Mouse (Mus musculus): ENCODE data around the gene St3gal4. TPM values are rescaled to one million over a fixed set of nuclear protein-coding genes. Genes with fewer than 3 reads are reported as not detected.

Gene St3gal4
- polyA plus RNA-seq, 1 experiment from 2014 or later: 39.2 TPM

DNA sequence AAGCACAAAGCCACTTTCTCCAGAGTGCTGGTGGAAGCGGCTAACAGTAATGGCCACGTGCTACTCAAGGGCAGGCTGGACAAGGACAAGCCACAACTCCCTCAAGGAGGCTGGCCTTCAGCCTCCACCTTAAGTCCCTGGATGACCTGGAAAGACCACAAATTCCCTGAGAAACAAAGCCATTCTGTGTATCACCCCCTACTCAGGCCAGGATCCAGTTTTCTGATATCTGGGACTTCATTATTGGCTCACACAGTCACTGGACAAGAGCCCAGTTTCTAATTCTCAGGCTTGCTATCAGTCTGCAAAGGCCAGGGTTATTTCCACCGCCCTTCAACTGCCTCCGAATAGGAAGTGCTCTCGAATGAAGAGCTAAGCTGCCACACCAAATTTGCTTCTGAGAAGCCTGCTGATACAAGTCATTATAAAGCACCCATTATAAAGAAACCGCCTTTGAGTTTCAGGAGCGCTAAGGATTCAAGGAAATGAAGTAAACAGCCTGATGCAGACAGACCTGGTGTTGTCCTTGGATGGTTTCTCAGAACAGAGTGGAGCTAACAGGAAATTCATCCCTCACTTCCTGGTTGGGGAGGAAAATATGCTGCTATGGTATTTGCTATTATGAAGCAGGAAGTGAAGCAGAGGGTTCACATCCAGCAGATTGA, 80.0 kb downstream of the St3gal4 start:
- no peak for ATAC-seq (ENCODE audit: insufficient number of reproducible peaks, low FRiP score, low TSS enrichment, low read depth)
- WGBS: 59% methylated on average over 7 of the region's 7 CpGs

GRCm38 (mm10) chr9:35035074-35035473, 84.0 kb downstream of the St3gal4 start:
- Histone ChIP-seq H3K4me3 (no peak overlapping the region), H3K4me1 (peaks cover 8% of the 10 kb centered on the region; the same call in 1 of the 2 replicates), H3K36me3 (no peaks in the 10 kb centered on the region), H3K27ac (no peak overlapping the region), H3K9me3 (no peaks in the 10 kb centered on the region), H3K9ac (no peak overlapping the region), H3K27me3 (no peaks in the 10 kb centered on the region), H3K4me2 (no peak overlapping the region)
- ATAC-seq (ENCODE audit: insufficient number of reproducible peaks, low FRiP score, low TSS enrichment, low read depth): no peak
- WGBS: 49% methylated on average over 14 of the region's 14 CpGs

More for the DNA sequence above, 80.0 kb downstream of the St3gal4 start:
- no peak overlapping the region for H3K4me3 ChIP-seq
- no peaks in the 10 kb centered on the region for H3K27me3 ChIP-seq
- peaks cover 27% of the 10 kb centered on the region for H3K4me1 ChIP-seq
- H3K27ac ChIP-seq: peak overlapping the region; percentile 59
- no peak overlapping the region for H3K4me2 ChIP-seq
- H3K9me3 ChIP-seq: no peaks in the 10 kb centered on the region
- no peak overlapping the region for H3K9ac ChIP-seq
- no peaks in the 10 kb centered on the region for H3K36me3 ChIP-seq

DNA sequence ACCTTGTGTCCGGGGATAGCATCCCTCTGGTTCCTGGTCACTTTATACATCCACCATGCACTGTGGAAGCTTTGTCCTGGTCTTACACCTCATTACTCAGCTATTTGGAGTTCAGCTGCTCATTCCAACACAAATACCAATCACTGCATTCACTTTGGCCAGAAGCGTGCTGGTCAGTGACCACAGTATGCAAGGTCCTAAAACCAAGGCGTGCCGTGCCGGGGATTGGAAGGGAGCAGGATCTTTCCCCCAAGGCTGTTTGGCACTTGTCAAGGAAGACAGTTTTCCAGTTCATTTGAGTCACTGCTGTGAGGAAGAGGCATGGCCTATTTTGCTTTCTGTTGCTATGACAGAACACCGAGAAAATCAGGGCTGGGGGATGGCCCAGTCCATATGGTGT, 86.6 kb downstream of the St3gal4 start:
- Histone ChIP-seq H3K4me1 (no peaks in the 10 kb centered on the region), H3K4me3 (no peak overlapping the region), H3K9me3 (no peaks in the 10 kb centered on the region), H3K4me2 (no peak overlapping the region), H3K27me3 (no peaks in the 10 kb centered on the region), H3K9ac (no peak overlapping the region), H3K36me3 (no peaks in the 10 kb centered on the region), H3K27ac (no peak overlapping the region)
- ATAC-seq (ENCODE audit: insufficient number of reproducible peaks, low FRiP score, low TSS enrichment, low read depth): no peak
- WGBS: 66% methylated on average over 6 of the region's 6 CpGs

- H3K4me3 ChIP-seq: no peak overlapping the region
These were observed 88.2 kb downstream of the St3gal4 start for GRCm38 (mm10) chr9:35030823-35031222.

DNA sequence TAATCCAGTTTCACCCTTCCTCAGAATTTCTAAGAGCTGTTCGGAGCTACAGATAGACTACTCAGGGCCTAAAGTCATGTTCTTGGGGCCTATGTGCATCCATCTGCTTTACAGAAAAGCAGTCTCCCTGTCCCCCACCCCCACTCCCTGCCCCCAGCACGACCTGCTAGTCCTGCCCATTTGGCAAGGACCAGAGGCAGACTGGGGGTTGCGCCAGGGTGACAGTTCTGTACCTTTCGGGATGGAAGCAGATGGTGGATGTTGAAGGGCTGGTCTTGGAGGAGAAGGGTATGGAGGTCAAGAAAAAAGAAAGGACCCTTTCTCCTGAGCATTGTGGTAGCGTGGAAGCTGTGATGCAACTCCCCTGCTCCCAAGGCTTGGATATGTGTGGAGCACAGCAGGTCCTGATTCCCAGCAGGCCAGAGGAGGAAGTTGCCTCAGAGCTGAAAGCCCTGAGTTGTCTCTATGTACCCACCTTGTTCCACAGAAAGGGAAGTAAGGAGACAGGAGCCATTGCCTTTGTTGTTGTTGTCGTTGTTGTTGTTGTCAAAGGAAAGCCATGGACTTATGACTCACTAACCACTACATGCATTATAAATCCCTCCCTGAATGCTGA, 91.6 kb downstream of the St3gal4 start:
- Histone ChIP-seq H3K4me2 (no peak overlapping the region), H3K27me3 (peaks cover 11% of the 10 kb centered on the region; the same call in 1 of the 2 replicates), H3K4me1 (peaks cover 26% of the 10 kb centered on the region), H3K4me3 (no peak overlapping the region), H3K27ac (no peak overlapping the region), H3K9ac (no peak overlapping the region), H3K9me3 (no peaks in the 10 kb centered on the region), H3K36me3 (no peaks in the 10 kb centered on the region)
- no peak for ATAC-seq (ENCODE audit: insufficient number of reproducible peaks, low FRiP score, low TSS enrichment, low read depth)
- 86% methylated on average over 6 of the region's 6 CpGs for WGBS

More at GRCm38 (mm10) chr9:35030823-35031222, 88.2 kb downstream of the St3gal4 start:
- Histone ChIP-seq H3K36me3 (no peaks in the 10 kb centered on the region), H3K4me1 (peaks cover 10% of the 10 kb centered on the region), H3K27me3 (no peaks in the 10 kb centered on the region), H3K27ac (no peak overlapping the region), H3K9ac (no peak overlapping the region), H3K9me3 (no peaks in the 10 kb centered on the region), H3K4me2 (no peak overlapping the region)
- ATAC-seq (ENCODE audit: insufficient number of reproducible peaks, low FRiP score, low TSS enrichment, low read depth): no peak
- 56% methylated on average over 5 of the region's 5 CpGs for WGBS

DNA sequence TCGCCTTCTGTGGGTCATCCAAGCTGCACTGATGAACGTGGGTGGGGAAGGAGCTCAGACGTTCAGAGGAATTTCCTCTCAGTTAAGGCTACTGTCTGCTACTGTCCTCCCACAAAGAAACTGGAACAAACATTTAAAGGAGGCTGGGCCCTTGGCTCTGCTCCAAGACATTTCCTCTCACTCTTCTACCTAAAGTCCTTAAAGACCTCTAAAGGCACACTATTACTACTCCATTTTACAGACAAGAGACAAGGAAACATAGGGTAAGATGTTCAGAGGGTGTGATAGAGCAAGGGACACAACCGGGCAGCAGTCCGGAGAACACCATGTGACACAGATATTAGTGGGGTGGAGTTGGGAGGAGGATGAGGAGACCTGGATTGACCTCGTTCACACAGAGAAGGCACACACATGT, 92.2 kb downstream of the St3gal4 start:
- no peak overlapping the region for H3K27ac ChIP-seq
- H3K4me2 ChIP-seq: no peak overlapping the region
- H3K27me3 ChIP-seq: peaks cover 11% of the 10 kb centered on the region; the same call in 1 of the 2 replicates
- 56% methylated on average over 6 of the region's 6 CpGs for WGBS
- no peak overlapping the region for H3K4me3 ChIP-seq
- H3K9me3 ChIP-seq: no peaks in the 10 kb centered on the region
- H3K9ac ChIP-seq: no peak overlapping the region
- no peaks in the 10 kb centered on the region for H3K36me3 ChIP-seq
- H3K4me1 ChIP-seq: peaks cover 26% of the 10 kb centered on the region
- no peak for ATAC-seq (ENCODE audit: insufficient number of reproducible peaks, low FRiP score, low TSS enrichment, low read depth)

DNA sequence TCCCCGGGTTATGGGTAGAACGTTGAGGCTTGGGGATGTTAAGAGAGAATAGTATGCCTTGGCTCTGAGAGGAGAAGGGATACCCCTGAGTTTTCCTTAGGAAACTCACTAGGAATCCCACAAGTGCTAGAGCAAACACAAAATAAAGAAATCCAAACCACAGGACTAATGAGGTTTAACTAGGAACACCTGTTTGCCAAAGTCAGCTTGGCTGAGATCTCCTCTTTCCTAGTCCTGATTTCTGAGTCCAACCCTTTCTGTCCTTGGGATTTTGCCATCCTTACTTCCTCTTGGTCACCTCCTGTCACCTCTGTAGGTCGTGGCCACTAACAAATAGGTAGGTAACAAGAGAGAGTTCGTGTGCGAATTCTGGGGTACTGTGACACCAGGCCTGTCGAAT, 92.8 kb downstream of the St3gal4 start:
- no peak overlapping the region for H3K4me2 ChIP-seq
- no peak overlapping the region for H3K9ac ChIP-seq
- H3K27me3 ChIP-seq: peaks cover 11% of the 10 kb centered on the region; the same call in 1 of the 2 replicates
- H3K4me3 ChIP-seq: no peak overlapping the region
- no peaks in the 10 kb centered on the region for H3K36me3 ChIP-seq
- 62% methylated on average over 6 of the region's 6 CpGs for WGBS
- no peaks in the 10 kb centered on the region for H3K9me3 ChIP-seq
- no peak overlapping the region for H3K27ac ChIP-seq
- ATAC-seq (ENCODE audit: insufficient number of reproducible peaks, low FRiP score, low TSS enrichment, low read depth): no peak
- peaks cover 26% of the 10 kb centered on the region for H3K4me1 ChIP-seq

GRCm38 (mm10) chr9:35024591-35025496, 94.2 kb downstream of the St3gal4 start:
- ATAC-seq (ENCODE audit: insufficient number of reproducible peaks, low FRiP score, low TSS enrichment, low read depth): no peak; the same call in 1 of the 2 replicates
- H3K36me3 ChIP-seq: no peaks in the 10 kb centered on the region
- H3K27me3 ChIP-seq: peaks cover 11% of the 10 kb centered on the region; the same call in 1 of the 2 replicates
- WGBS: 7% methylated on average over 25 of the region's 25 CpGs
- no peak overlapping the region for H3K27ac ChIP-seq
- H3K9ac ChIP-seq: no peak overlapping the region
- H3K4me1 ChIP-seq: peaks cover 33% of the 10 kb centered on the region
- peak overlapping the region; percentile 24 for H3K4me3 ChIP-seq
- H3K4me2 ChIP-seq: peak overlapping the region; percentile 43
- no peaks in the 10 kb centered on the region for H3K9me3 ChIP-seq

DNA sequence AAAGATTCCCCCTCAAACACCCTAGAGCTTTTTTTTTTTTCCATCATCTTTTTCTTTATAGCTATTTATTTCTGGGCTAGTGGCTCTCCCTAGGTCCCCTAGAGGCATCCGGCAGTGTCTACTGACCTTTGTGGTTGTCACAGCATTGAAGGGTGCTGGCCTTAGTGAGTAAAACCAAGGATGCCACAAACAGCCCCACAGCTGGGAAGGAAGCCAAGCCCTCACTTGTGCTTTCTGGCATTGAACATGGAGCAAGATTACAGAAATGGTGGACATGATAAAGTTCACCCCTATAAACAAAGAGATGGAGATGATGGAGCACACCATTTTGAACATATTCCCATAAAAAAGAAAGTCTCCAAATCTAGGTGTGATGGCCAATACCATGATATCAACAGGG, 97.3 kb downstream of the St3gal4 start:
- H3K9ac ChIP-seq: no peak overlapping the region
- no peak overlapping the region for H3K4me3 ChIP-seq
- H3K4me2 ChIP-seq: no peak overlapping the region
- H3K4me1 ChIP-seq: peaks cover 52% of the 10 kb centered on the region
- H3K36me3 ChIP-seq: no peaks in the 10 kb centered on the region
- 76% methylated on average over 1 of the region's 1 CpGs for WGBS
- H3K9me3 ChIP-seq: no peaks in the 10 kb centered on the region
- H3K27me3 ChIP-seq: peaks cover 11% of the 10 kb centered on the region; the same call in 1 of the 2 replicates
- ATAC-seq (ENCODE audit: insufficient number of reproducible peaks, low FRiP score, low TSS enrichment, low read depth): no peak
- H3K27ac ChIP-seq: no peak overlapping the region

- Histone ChIP-seq H3K4me2 (no peak overlapping the region), H3K9ac (no peak overlapping the region), H3K4me3 (no peak overlapping the region), H3K36me3 (no peaks in the 10 kb centered on the region), H3K4me1 (peaks cover 37% of the 10 kb centered on the region), H3K27me3 (peaks cover 11% of the 10 kb centered on the region; the same call in 1 of the 2 replicates), H3K9me3 (no peaks in the 10 kb centered on the region), H3K27ac (no peak overlapping the region)
- ATAC-seq (ENCODE audit: insufficient number of reproducible peaks, low FRiP score, low TSS enrichment, low read depth): no peak
- WGBS: 44% methylated on average over 11 of the region's 11 CpGs
These were observed 98.9 kb downstream of the St3gal4 start for GRCm38 (mm10) chr9:35020015-35020653.

DNA sequence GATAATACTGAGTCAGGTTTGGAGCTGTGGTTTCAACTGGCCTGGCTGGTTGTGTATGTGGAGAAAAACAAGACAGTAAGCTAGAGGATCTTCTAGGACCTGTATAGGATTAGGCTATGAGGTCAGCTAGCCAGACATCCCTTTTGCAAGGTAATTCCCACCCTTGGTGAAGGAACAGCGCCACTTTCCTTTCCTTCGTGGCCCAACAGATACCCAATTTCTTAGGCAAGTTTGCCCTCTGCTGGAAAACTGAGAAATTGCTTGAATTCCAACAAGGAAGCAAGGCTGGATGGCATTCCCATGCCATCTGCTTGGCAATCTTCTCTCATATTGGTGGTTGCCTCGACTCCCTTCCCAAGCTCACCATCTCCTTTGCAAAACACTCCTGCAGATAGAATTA, 99.7 kb downstream of the St3gal4 start:
- Histone ChIP-seq H3K4me2 (no peak overlapping the region), H3K9me3 (no peaks in the 10 kb centered on the region), H3K27me3 (0 out of 2 replicates have a peak, but pooled peaks cover 6% of the 10 kb centered on the region), H3K36me3 (no peaks in the 10 kb centered on the region), H3K9ac (no peak overlapping the region), H3K4me1 (peaks cover 30% of the 10 kb centered on the region), H3K4me3 (no peak overlapping the region), H3K27ac (no peak overlapping the region)
- WGBS: 9% methylated on average over 3 of the region's 3 CpGs
- ATAC-seq (ENCODE audit: insufficient number of reproducible peaks, low FRiP score, low TSS enrichment, low read depth): no peak
